Mouse (Mus musculus) MEL (cell line): ENCODE results near the gene B4galnt3. TPM values are rescaled to one million over a fixed set of nuclear protein-coding genes. Genes with fewer than 3 reads are reported as not detected.

Experiments
- DNase-seq: peaks from one replicate; pipeline ENCODE4 v3.0.0; 2011; ENCODE audit warnings: low read depth, low spot score
- H3K27ac ChIP-seq: 2 replicates; pipeline ENCODE4 v1.5.1; 2012; ENCODE audit warnings: low read depth, mild to moderate bottlenecking, control low read depth, low read length, moderate library complexity; ENCODE audit not compliant: control insufficient read depth
- H3K27me3 ChIP-seq, 2 experiments: fragments of 150-350 bp in 1 of 2; sonication (generic) in 1 of 2; 2 replicates each; pipeline ENCODE4 v1.6.1; 2012; ENCODE audit warnings: low read length in 2 of 2, mild to moderate bottlenecking in 2 of 2, improper control_type of control experiment in 1 of 2, moderate library complexity in 1 of 2; ENCODE audit not compliant: insufficient read depth in 2 of 2, control insufficient read depth in 1 of 2
- H3K36me3 ChIP-seq, 2 experiments: 2 replicates each; pipeline ENCODE4 v1.6.1; 2012 to 2014; ENCODE audit warnings: low read length in 2 of 2, improper control_type of control experiment in 1 of 2, inconsistent platforms in 1 of 2, mild to moderate bottlenecking in 1 of 2; ENCODE audit not compliant: insufficient read depth in 2 of 2, control insufficient read depth in 1 of 2
- H3K4me1 ChIP-seq, 2 experiments: fragments of 150-350 bp in 1 of 2; sonication (generic) in 1 of 2; 2 replicates each; pipeline ENCODE4 v1.6.1; 2012; ENCODE audit warnings: low read length in 2 of 2, improper control_type of control experiment in 1 of 2, mild to moderate bottlenecking in 1 of 2; ENCODE audit not compliant: insufficient read depth in 2 of 2, control insufficient read depth in 1 of 2
- H3K4me3 ChIP-seq, 2 experiments: fragments of 150-350 bp in 1 of 2; sonication (generic) in 1 of 2; 2 replicates each; pipeline ENCODE4 v1.5.1; 2012; ENCODE audit warnings: low read depth in 2 of 2, low read length in 2 of 2, mild to moderate bottlenecking in 2 of 2, moderate library complexity in 2 of 2, control low read depth in 1 of 2, improper control_type of control experiment in 1 of 2; ENCODE audit not compliant: control insufficient read depth in 1 of 2, insufficient read depth in 1 of 2
- H3K79me2 ChIP-seq: 2 replicates; pipeline ENCODE4 v1.6.1; 2012; ENCODE audit warnings: mild to moderate bottlenecking, low read length, moderate library complexity; ENCODE audit not compliant: control insufficient read depth, poor library complexity, insufficient read depth
- H3K9ac ChIP-seq: 2 replicates; pipeline ENCODE4 v1.6.1; 2012; ENCODE audit warnings: low read depth, mild to moderate bottlenecking, control low read depth, low read length, moderate library complexity; ENCODE audit not compliant: control insufficient read depth, poor library complexity, severe bottlenecking
- H3K9me3 ChIP-seq: fragments of 150-350 bp; sonication (generic); replicated peaks from 2 replicates; pipeline ENCODE4 v1.6.1; 2012; ENCODE audit warnings: mild to moderate bottlenecking, low read length, improper control_type of control experiment, moderate library complexity; ENCODE audit not compliant: insufficient read depth
- CHD1 ChIP-seq: IDR thresholded peaks from 2 replicates; pipeline ENCODE4 v1.6.1; 2012; ENCODE audit warnings: low read depth, mild to moderate bottlenecking, inconsistent platforms, low read length, improper control_type of control experiment
- CTCF ChIP-seq, 3 experiments: IDR thresholded peaks in 2 of 3; conservative IDR thresholded peaks in 1 of 3; 2 replicates each; pipeline ENCODE4 v1.5.1; 2011 to 2012; ENCODE audit warnings: low read length in 3 of 3, low read depth in 2 of 3, mild to moderate bottlenecking in 2 of 3, improper control_type of control experiment in 1 of 3, inconsistent platforms in 1 of 3, mixed read lengths in 1 of 3, moderate library complexity in 1 of 3; ENCODE audit not compliant: control insufficient read depth in 1 of 3, insufficient read depth in 1 of 3, poor library complexity in 1 of 3, severe bottlenecking in 1 of 3
- E2F4 ChIP-seq: IDR thresholded peaks from 2 replicates; pipeline ENCODE4 v1.6.1; 2011; ENCODE audit warnings: low read depth, low read length, improper control_type of control experiment, borderline replicate concordance
- EP300 ChIP-seq, 2 experiments: IDR thresholded peaks; 2 replicates each; pipeline ENCODE4 v1.6.1; 2011; ENCODE audit warnings: improper control_type of control experiment in 2 of 2, low read length in 2 of 2, low read depth in 1 of 2, mild to moderate bottlenecking in 1 of 2
- ETS1 ChIP-seq: IDR thresholded peaks from 2 replicates; pipeline ENCODE4 v1.6.1; 2012; ENCODE audit warnings: low read depth, mild to moderate bottlenecking, inconsistent platforms, low read length, improper control_type of control experiment, moderate library complexity
- GABPA ChIP-seq: IDR thresholded peaks from 2 replicates; pipeline ENCODE4 v1.6.1; 2012; ENCODE audit warnings: low read depth, mild to moderate bottlenecking, inconsistent platforms, low read length, improper control_type of control experiment, moderate library complexity
- KAT2A ChIP-seq: conservative IDR thresholded peaks from 2 replicates; pipeline ENCODE4 v1.6.1; 2012; ENCODE audit warnings: low read depth, low read length, improper control_type of control experiment, inconsistent platforms
- MEF2A ChIP-seq: IDR thresholded peaks from 2 replicates; pipeline ENCODE4 v1.6.1; 2014; ENCODE audit warnings: low read depth, mild to moderate bottlenecking, inconsistent platforms, low read length, improper control_type of control experiment; ENCODE audit not compliant: poor library complexity, insufficient replicate concordance, severe bottlenecking; ENCODE audit errors: extremely low read depth
- MXI1 ChIP-seq: IDR thresholded peaks from 2 replicates; pipeline ENCODE4 v1.6.1; 2011; ENCODE audit warnings: mild to moderate bottlenecking, low read depth, low read length, improper control_type of control experiment
- MYB ChIP-seq: IDR thresholded peaks from 2 replicates; pipeline ENCODE4 v1.6.1; 2011; ENCODE audit warnings: mild to moderate bottlenecking, low read depth, low read length, improper control_type of control experiment
- MYC ChIP-seq: IDR thresholded peaks from 2 replicates; pipeline ENCODE4 v1.6.1; 2011; ENCODE audit warnings: low read depth, mild to moderate bottlenecking, low read length, improper control_type of control experiment, moderate library complexity
- POLR2AphosphoS2 ChIP-seq: IDR thresholded peaks from 2 replicates; pipeline ENCODE4 v1.6.1; 2011; ENCODE audit warnings: low read length, improper control_type of control experiment
- POLR2AphosphoS5 ChIP-seq: IDR thresholded peaks from 2 replicates; pipeline ENCODE4 v1.6.1; 2012; ENCODE audit warnings: low read depth, borderline replicate concordance, mild to moderate bottlenecking, inconsistent platforms, low read length, moderate library complexity, mixed read lengths
- SIN3A ChIP-seq: IDR thresholded peaks from 2 replicates; pipeline ENCODE4 v1.6.1; 2012; ENCODE audit warnings: low read length, improper control_type of control experiment, inconsistent platforms
- TAL1 ChIP-seq: IDR thresholded peaks from 2 replicates; pipeline ENCODE4 v1.6.1; 2012; ENCODE audit warnings: mild to moderate bottlenecking, inconsistent platforms, low read length, moderate library complexity, mixed read lengths
- UBTF ChIP-seq: IDR thresholded peaks from 2 replicates; pipeline ENCODE4 v1.6.1; 2012; ENCODE audit warnings: low read depth, mild to moderate bottlenecking, inconsistent platforms, low read length, improper control_type of control experiment, moderate library complexity, borderline replicate concordance; ENCODE audit not compliant: insufficient read depth
- USF2 ChIP-seq, 2 experiments: IDR thresholded peaks; 2 replicates each; pipeline ENCODE4 v1.6.1; 2011 to 2012; ENCODE audit warnings: improper control_type of control experiment in 2 of 2, low read length in 2 of 2, borderline replicate concordance in 1 of 2, inconsistent platforms in 1 of 2, low read depth in 1 of 2, mild to moderate bottlenecking in 1 of 2; ENCODE audit not compliant: insufficient read depth in 1 of 2
- ZC3H11A ChIP-seq: IDR thresholded peaks from 2 replicates; pipeline ENCODE4 v1.6.1; 2012; ENCODE audit warnings: low read depth, mild to moderate bottlenecking, inconsistent platforms, low read length, improper control_type of control experiment
- ZMIZ1 ChIP-seq: IDR thresholded peaks from 2 replicates; pipeline ENCODE4 v1.6.1; 2012; ENCODE audit warnings: low read depth, mild to moderate bottlenecking, inconsistent platforms, low read length, improper control_type of control experiment, moderate library complexity
- ZNF384 ChIP-seq: IDR thresholded peaks from 2 replicates; pipeline ENCODE4 v1.6.1; 2012; ENCODE audit warnings: low read depth, mild to moderate bottlenecking, inconsistent platforms, low read length, improper control_type of control experiment
- polyA plus RNA-seq, 2 experiments: library from polyadenylated mRNA; stranded (reverse) in 1 of 2; unstranded in 1 of 2; fragments of >175 nt in 1 of 2; fragments of >200 nt in 1 of 2; gene quantifications; 2 replicates each; pipeline versions ENCODE4 v1.2.1 to v1.2.4; 2012; ENCODE audit warnings: low replicate concordance in 2 of 2, low read depth in 1 of 2; ENCODE audit not compliant: insufficient read length in 2 of 2, insufficient read depth in 1 of 2, missing spikeins in 1 of 2
- total RNA-seq: library from RNA; depleted of rRNA; stranded (reverse); fragments of 300-350 nt; gene quantifications from 2 replicates; pipeline ENCODE4 v1.2.3, GENCODE M21; 2012

B4galnt3 gene
- total and polyA plus RNA-seq, 3 experiments, result 1.3 to 1.5 TPM; not detected in 1

DNA sequence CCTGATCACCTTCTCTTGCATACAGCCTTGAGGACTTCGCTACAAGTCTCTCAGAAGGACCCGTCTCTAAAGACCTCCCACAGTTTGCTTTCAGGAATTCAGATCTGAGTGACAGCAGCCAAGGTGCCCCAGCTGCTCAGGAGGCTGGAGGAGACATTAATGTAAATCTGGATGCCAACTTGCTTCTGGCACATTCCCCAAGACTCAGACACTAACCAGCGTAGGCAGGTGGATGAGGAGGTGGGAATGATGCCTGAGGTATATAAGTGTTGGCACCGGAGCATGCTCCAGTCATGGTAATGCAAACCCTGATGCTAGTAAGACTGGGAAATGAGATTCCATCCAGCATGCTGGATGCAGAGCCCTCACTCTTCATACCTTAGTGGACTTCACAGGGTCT lies 129.6 kb downstream of the B4galnt3 start:
- Histone ChIP-seq H3K4me1 (peaks cover 1 to 6% of the 10 kb centered on the region in 2 experiments; a peak in 3 of 4 replicates), H3K27me3 (no peaks in the 10 kb centered on the region; a peak in 2 of 4 replicates), H3K36me3 (peaks cover 0 to 6% of the 10 kb centered on the region in 2 experiments; a peak in 2 of 4 replicates), H3K9ac (no peak overlapping the region), H3K79me2 (no peaks in the 10 kb centered on the region), H3K27ac (no peak overlapping the region), H3K9me3 (no peaks in the 10 kb centered on the region), H3K4me3 (no peak overlapping the region)
- DNase-seq, result no peak
- TF ChIP-seq KAT2A (no peak), E2F4 (no peak), ZC3H11A (no peak), CTCF (IDR thresholded peaks at IDR 0.05 in 2 of 3, conservative IDR thresholded peaks at IDR 0.05 in 1 of 3; ENCODE audit: control insufficient read depth in 1 of 3, insufficient read depth in 1 of 3, low read depth in 2 of 3, low read length in 3 of 3, poor library complexity in 1 of 3, severe bottlenecking in 1 of 3) (no peak), POLR2AphosphoS2 (no peak), MEF2A (no peak), CHD1 (no peak)

DNA sequence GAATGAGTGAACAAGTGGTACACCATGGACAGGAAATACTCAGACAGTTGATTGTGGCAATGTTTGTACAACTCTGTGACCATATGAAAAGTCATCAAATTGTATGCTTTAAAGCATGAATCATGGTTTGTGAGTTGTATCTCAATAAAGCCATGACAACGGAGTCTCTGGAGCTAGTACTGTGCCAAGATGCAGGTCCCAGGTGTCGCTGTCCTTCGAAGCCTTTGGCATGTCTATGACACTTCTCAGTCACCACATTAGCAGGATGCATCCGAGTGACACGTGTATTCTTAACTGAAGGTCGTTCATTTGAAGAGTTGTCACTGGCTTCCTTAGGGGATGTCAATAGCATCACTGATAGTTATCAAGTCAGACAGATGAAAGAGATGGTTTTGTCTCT lies 131.4 kb downstream of the B4galnt3 start:
- TF ChIP-seq UBTF (no peak), TAL1 (no peak), GABPA (no peak), CHD1 (no peak), SIN3A (no peak), ZNF384 (no peak), MXI1 (no peak), MYC (no peak), POLR2AphosphoS5 (no peak), KAT2A (no peak), ETS1 (no peak), USF2 (IDR thresholded peaks at IDR 0.05; ENCODE audit: borderline replicate concordance in 1 of 2, insufficient read depth in 1 of 2, low read depth in 1 of 2, low read length in 2 of 2) (no peak), ZMIZ1 (no peak), POLR2AphosphoS2 (no peak), CTCF (IDR thresholded peaks at IDR 0.05 in 2 of 3, conservative IDR thresholded peaks at IDR 0.05 in 1 of 3; ENCODE audit: control insufficient read depth in 1 of 3, insufficient read depth in 1 of 3, low read depth in 2 of 3, low read length in 3 of 3, poor library complexity in 1 of 3, severe bottlenecking in 1 of 3) (no peak), EP300 (IDR thresholded peaks at IDR 0.05; ENCODE audit: low read depth in 1 of 2, low read length in 2 of 2) (no peak), MYB (no peak)
- Histone ChIP-seq H3K36me3 (peaks cover 0 to 13% of the 10 kb centered on the region in 2 experiments; a peak in 2 of 4 replicates), H3K27ac (no peak overlapping the region), H3K9me3 (no peaks in the 10 kb centered on the region), H3K4me3 (no peak overlapping the region), H3K27me3 (no peaks in the 10 kb centered on the region; a peak in 2 of 4 replicates), H3K79me2 (no peaks in the 10 kb centered on the region), H3K4me1 (peaks cover 6 to 19% of the 10 kb centered on the region in 2 experiments), H3K9ac (no peak overlapping the region)
- DNase-seq, result no peak
